Mouse (Mus musculus) cerebellum, postnatal 10 days (tissue): Measurements from ENCODE around the gene Vill.

ENCODE experiments used
- DNase-seq, 2 experiments: peaks; one replicate each; pipeline ENCODE4 v3.0.0; 2021; ENCODE audit warnings: mixed read lengths in 2 of 2

Gene Vill

DNA sequence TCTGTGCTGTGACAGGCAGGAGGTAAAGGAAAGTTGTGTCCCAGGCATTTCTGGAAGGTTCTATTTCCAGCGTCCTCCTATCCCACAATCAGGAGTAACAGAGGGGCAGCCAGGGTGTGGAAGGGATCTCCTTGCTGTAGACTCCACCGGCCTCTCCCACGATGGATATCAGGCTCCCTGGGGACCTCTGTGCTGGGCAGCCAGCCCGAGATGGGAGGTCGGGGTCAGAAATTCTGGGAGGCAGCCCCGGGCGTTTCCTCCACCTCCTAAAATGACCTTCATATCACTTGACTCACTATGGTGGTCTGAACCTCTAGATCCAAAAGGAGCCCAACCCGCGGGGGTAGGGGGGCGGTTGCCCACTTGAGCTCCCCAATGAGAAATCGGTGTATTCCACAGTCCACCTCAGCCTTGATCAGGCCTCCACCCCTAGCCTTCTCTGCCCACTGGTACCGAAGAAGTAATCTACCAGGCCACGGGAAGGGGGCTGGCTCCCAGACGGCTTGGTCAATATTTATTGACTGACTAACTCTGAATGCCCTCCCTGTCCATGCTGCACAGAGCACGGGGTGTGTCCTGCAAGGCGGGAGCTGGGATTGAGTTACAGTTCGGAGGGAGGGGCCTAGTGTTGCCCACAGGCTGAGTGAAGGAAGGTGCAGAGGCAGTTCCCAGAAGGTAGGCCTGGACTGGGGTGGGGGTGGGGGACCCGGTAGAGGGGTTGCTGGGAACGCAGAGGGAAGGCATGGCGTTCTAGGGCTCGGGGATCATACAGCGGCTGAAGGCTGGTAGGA lies at the start of gene Vill:
Gene Vill (plus strand): TSS at position 625 of the 791 bp plus-strand sequence.
- DNase-seq = no peak

DNA sequence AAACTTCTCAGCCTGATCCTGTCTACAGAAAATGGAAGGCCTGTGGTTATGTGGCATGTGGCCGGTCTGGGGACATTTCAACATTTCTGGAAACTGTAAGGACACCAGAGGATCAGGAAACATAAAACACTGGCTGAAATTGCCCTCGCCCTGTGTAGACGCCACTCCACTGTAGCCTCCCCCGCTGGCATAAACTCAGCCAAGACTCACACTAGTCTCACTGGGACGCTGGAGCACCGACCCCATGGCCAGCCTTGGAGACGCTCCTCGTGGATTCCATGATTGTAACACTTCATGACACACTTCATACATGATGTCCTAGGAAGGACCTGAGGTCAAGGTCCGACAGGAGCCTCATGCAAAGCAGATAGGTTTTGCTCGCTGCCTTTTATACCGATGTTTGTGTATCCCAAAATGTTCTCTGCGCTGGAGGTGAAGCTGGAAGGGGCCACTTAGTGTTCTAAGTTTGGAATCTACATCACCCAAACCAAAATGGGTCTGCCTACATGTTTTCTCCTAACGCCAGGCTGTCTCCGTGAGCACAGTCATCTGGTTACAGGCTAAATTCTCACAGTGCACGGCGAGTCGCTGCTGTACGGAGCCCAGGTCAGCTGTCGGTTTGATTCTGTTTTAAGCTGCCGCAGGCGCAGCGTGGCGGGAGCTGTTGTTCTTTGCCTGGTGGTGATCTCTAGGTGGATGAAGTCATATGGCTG lies 48.4 kb upstream of the Vill start:
- DNase-seq = no peak

DNA sequence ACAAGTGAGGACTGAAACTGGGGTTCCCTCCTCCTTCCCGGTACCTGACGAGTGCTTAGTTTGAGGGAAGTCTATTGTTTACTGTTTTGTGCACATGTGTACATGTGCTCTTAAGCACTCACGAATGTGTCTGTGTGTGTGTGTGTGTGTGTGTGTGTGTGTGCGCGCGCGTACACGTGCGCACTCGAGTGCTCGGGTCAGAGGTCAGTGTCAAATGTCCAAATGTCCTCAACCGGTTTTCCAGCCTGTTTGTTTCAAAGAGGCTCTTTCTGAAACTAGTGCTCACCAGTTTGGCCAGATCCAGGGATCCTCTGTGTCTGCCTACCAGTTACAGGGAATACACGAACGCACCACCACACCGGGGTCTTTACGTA lies 47.9 kb upstream of the Vill start:
- DNase-seq = no peak

GRCm38 (mm10) chr9:119005303-119006029 lies 47.1 kb upstream of the Vill start:
- no peak for DNase-seq

DNA sequence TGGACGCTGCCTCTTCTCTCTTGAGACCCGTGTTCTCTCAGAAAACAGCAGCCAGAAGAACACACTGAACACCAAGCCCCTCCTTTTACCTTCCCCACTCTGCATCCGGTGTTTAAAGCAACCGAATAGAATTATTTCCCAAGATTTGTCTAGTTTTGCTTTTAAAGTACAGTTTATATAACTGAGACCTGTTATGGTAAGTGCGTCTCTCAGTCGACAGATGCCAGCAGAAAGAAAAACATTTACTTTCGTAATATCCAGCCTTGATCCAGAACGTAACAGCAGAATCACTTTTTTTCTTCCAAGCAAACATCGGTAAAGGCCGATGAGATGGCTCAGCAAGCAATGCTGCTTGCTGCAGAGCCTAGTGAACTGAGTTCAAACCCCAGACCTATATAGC lies 45.3 kb upstream of the Vill start:
- no peak for DNase-seq

DNA sequence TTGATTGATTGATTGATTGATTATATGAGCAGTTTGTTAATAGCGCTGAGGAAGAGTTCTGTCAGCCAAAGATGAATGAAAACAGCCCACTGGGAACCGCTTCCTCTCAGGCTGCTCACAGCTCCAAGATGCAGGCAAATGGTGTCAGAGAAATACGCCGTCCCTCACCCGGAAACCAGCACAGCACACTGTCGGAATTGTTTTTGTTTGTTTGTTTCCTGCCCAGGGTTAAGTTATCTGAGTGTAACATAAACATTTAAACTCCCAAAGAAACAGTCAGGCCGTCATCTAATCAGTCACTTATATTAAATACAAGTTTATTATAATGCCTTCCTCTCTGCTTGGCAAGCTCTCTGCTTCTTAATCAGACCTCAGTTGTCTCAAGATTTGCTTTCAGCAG lies 43.7 kb upstream of the Vill start:
- no peak for DNase-seq

- no peak for DNase-seq
Measured at GRCm38 (mm10) chr9:119010156-119010710, 42.3 kb upstream of the Vill start.

- no peak for DNase-seq
Measured at GRCm38 (mm10) chr9:119016785-119017507, 35.6 kb upstream of the Vill start.

DNA sequence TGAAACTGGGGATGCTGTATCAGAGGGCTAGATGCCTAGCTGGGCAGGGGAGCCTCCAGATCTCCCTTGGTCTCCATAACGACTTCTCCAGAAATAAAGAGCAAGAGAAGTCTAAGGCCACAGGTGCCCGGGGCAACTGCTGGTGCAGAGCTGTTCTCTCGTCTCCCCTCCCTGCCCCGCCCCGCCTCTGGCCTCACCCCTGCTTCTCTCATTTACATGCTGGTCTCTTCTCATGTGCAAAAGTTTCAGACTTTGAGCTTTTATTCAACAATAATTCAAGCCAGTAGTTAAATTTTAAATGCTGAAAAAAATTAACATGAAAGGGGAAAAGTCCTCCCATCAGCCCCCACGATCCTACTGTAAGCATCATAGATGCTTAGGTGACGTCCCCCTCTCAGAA lies 30.8 kb upstream of the Vill start:
- no peak for DNase-seq

- no peak for DNase-seq
Measured at GRCm38 (mm10) chr9:119025263-119025662, 27.3 kb upstream of the Vill start.

GRCm38 (mm10) chr9:119025832-119026331 lies 26.7 kb upstream of the Vill start:
- DNase-seq = no peak

DNA sequence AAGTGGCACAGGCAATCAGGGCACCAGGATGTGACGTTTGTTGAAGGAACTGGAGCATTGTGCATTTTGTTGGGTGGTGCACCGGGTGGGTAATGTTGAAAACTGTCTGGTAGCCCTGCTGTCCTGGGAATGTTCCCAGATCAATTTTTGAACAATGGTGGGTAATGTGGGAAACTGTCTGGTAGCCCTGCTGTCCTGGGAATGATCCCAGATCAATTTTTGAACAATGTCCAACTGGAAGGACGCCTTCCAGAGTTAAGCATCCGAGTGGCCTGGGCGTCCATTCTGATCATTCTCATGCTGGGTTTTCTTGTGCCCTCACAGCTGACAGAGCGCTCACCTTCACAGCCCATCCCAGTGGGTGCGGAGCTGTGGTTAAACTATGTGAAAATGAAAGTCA lies 25.2 kb upstream of the Vill start:
- no peak for DNase-seq

DNA sequence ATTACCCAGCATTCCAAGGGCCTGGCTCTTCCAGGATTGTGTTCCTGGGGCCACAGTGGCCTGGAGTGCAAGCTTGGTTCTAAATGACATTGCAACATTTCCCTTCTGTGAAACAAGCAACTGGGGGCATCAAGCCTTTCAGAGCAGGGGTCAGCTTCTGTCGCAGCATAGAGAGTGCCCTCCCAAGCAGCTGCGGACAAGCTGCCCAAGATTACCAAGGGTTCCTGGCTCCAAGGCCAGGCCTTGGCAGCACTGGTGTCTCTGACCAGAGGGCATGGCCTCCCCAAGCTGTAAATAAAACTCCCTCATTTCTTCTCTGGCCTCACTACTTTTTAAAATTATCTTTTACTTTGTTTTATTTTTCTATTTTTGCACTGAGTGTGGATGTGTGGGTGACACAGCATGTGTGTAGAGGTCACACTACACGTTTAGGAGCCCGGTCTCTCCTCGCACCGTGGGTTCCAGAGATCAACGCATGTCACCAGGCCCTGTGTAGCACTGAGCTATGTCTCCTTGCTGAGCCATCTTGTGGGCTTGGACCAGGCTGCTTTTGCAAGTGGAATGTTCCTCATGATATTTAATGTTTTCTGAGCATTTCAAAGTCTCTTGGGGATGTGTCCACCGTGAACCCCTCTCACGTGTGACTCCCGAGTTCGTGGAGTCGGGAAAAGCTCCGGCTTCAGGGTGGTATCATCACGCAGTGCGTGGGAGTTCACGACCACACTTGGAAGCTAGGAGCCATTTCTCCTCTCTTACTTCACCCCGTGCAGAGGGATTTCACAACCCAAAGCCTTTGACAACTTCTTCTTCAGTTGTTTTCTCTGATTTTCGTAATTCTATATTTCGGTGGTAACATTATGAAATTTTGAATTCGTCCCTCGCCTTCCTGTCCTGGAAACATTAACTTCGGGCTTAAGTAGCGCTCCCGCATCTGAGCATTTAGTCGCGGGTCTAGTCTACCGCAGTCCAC lies 24.1 kb upstream of the Vill start:
- DNase-seq = no peak

DNA sequence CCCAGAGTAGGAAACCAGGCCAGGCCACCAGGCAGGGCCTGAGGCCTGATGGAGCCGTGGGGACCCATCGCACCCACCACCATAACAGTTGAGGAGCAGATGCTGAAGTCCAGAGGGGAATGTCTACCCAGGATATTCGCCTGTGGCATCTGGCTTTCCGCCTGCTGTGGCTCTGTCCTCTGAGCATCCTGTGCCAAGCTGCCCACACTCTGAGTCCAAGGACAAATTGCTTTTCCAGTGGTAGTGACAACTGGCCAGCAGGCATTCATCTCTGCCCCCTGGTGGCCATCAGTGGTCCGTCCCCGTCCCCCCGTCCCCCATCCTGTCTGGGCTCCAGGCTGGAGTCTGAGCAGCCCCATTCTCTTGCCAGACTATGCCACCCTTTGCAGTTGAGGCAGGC lies 23.0 kb upstream of the Vill start:
- DNase-seq = peak; percentile 76 to 78

GRCm38 (mm10) chr9:119031038-119031437 lies 21.5 kb upstream of the Vill start:
- no peak for DNase-seq

GRCm38 (mm10) chr9:119031772-119032171 lies 20.8 kb upstream of the Vill start:
- DNase-seq = peak in 1 of 2 experiments; percentile 28

DNA sequence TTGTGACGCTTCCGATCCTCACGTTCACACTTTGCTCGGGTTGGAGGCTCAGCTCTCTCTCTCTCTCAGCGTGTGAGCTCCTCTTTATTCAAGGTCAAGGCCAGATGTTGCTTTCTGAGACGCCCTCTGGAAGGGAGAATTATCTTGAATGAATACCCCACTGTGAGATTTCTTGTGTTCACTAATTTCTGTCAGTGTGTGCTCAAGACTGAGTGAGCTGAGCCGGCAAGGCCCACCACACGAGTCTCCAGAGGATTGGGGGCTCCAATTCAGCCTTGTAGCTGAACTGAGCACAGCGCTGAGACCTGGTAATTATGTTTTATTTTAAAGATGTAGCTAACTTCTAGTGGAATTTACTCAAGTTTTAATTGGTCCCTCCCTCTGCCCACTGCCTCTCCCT lies 20.0 kb upstream of the Vill start:
- no peak for DNase-seq

DNA sequence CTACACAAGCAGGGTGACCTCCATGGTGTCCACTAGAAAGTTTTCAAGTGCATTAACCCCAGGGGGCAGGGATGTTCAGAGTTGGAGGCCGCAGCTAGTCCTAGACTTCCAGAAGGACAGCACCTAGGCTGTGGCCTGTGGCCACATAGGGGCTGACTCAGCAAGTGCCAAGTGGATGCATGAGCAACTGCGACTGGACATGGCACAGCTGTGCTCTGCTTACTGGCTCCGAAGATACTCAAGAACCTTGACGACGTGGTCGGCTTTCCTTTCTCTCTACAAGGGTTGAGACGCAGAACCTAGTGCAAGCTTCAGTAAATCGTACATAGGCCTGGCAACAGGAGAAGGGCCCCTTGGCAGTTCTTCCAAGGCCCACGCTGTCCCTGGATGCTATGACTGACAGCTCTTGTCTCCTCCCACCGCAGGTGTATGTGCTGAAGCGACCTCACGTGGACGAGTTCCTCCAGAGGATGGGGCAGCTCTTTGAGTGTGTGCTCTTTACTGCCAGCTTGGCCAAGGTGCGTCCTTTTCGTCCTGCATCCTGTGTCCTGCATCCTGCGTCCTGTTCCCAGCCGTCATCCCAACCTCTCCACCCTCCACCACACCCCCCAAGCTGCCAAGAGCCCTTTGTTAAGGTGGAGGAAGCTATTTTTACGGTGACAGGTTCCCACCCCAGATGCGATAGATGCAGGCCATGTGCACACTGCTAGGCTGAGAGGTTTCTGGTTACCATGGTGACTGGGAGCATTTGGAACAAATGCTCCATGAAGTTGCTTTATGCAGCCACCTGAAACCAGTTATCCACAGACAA lies 19.3 kb upstream of the Vill start:
- peak in 1 of 2 experiments; percentile 22 for DNase-seq

DNA sequence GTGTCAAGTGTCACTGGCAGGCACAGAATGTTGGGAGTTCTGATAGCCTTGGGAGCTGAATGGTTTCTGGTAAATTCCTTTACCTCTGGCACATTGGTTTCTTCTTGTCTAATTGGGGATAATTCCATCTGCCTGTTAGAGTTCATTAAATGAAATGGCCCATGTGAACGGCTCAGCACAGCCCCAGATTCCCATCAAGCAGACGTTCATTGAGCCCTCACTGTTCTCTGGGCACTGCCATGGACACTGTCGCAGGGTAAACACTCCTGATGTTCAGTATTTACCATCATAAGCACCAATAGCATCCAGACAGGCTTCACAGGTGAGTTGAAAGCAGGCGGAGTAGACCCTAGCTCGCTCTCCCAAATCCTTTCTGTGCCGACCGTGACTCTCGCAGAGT lies 18.5 kb upstream of the Vill start:
- no peak for DNase-seq
